Mouse (Mus musculus) left cerebral cortex, adult 18-20 months (tissue): ENCODE measurements around the gene Crip2. TPM values are rescaled to one million over a fixed set of nuclear protein-coding genes. Genes with fewer than 3 reads are reported as not detected.

Source experiments
- DNase-seq, 2 experiments: peaks; one replicate each; pipeline ENCODE4 v3.0.0; 2021 to 2022; ENCODE audit warnings: low spot score in 2 of 2, mixed read lengths in 1 of 2
- total RNA-seq, 2 experiments: library from RNA; stranded (reverse); gene quantifications; 2 replicates each; pipeline ENCODE4 v1.2.3; 2021

Gene Crip2
- total RNA-seq, 2 experiments from 2014 or later, result 142 to 162 TPM

- peak; percentile 83 to 90 for DNase-seq
These were observed 6.3 kb downstream of the Crip2 start, which contains the start of gene Crip1 for GRCm38 (mm10) chr12:113146112-113147057. Gene Crip1, plus strand, starts transcription at chr12:113146316.

- no peak for DNase-seq
These were observed 7.4 kb downstream of the Crip2 start for GRCm38 (mm10) chr12:113147481-113147880.

- no peak for DNase-seq
These were observed 8.5 kb downstream of the Crip2 start for GRCm38 (mm10) chr12:113148381-113149035.

- DNase-seq, result no peak
These were observed 9.3 kb downstream of the Crip2 start for GRCm38 (mm10) chr12:113149341-113149740.

GRCm38 (mm10) chr12:113149896-113150295 lies 9.9 kb downstream of the Crip2 start:
- no peak for DNase-seq

- no peak for DNase-seq
These were observed 10.6 kb downstream of the Crip2 start for GRCm38 (mm10) chr12:113150591-113150990.

GRCm38 (mm10) chr12:113151046-113151445 lies 11.0 kb downstream of the Crip2 start:
- DNase-seq, result no peak

- DNase-seq, result no peak
These were observed 11.7 kb downstream of the Crip2 start for GRCm38 (mm10) chr12:113151661-113152271.

GRCm38 (mm10) chr12:113152272-113152661 lies 12.2 kb downstream of the Crip2 start:
- DNase-seq, result no peak

- DNase-seq, result no peak
These were observed 13.0 kb downstream of the Crip2 start for GRCm38 (mm10) chr12:113152991-113153525.

- no peak for DNase-seq
These were observed 13.9 kb downstream of the Crip2 start for GRCm38 (mm10) chr12:113153971-113154370.

GRCm38 (mm10) chr12:113154747-113155075 lies 14.7 kb downstream of the Crip2 start:
- no peak for DNase-seq

- no peak for DNase-seq
These were observed 15.2 kb downstream of the Crip2 start for GRCm38 (mm10) chr12:113155076-113155771.

GRCm38 (mm10) chr12:113155887-113156539 lies 16.0 kb downstream of the Crip2 start, which contains the start of gene Tedc1:
Gene Tedc1, plus strand, starts transcription at chr12:113156421.
- DNase-seq, result peak; percentile 99 to 100

GRCm38 (mm10) chr12:113156540-113156929 lies 16.5 kb downstream of the Crip2 start:
- DNase-seq, result no peak

- no peak for DNase-seq
These were observed 17.0 kb downstream of the Crip2 start for GRCm38 (mm10) chr12:113157002-113157401.

- no peak for DNase-seq
These were observed 17.5 kb downstream of the Crip2 start for GRCm38 (mm10) chr12:113157521-113157920.

GRCm38 (mm10) chr12:113157971-113158370 lies 17.9 kb downstream of the Crip2 start:
- no peak for DNase-seq

- DNase-seq, result no peak
These were observed 23.5 kb downstream of the Crip2 start for GRCm38 (mm10) chr12:113163561-113164006.

GRCm38 (mm10) chr12:113168031-113168536 lies 28.0 kb downstream of the Crip2 start:
- DNase-seq, result no peak
